Mouse (Mus musculus) lung, postnatal 0 days (tissue): ENCODE measurements around the gene Gpsm3. TPM values are rescaled to one million over a fixed set of nuclear protein-coding genes. Genes with fewer than 3 reads are reported as not detected.

Experiments used
- ATAC-seq: fragments of 200-750 bp; cut with Nextera tagmentation; 2 replicates; pipeline ENCODE4 v1.8.0; 2017; ENCODE audit warnings: moderate library complexity
- DNase-seq: peaks from one replicate; pipeline ENCODE4 v3.0.0-alpha.2; 2016; ENCODE audit warnings: low spot score
- H3K27ac ChIP-seq: fragments of 300-500 bp; sonication (generic); 2 replicates; pipeline ENCODE4 v1.5.1; 2014; ENCODE audit warnings: antibody characterized with exemption, mild to moderate bottlenecking, low read length, mixed read lengths
- H3K27me3 ChIP-seq: fragments of 300-500 bp; sonication (generic); replicated peaks from 2 replicates; pipeline ENCODE4 v1.6.1; 2014; ENCODE audit warnings: low read length, mixed read lengths; ENCODE audit not compliant: insufficient read depth
- H3K36me3 ChIP-seq: fragments of 300-500 bp; sonication (generic); 2 replicates; pipeline ENCODE4 v1.6.1; 2014; ENCODE audit warnings: low read length, mixed read lengths; ENCODE audit not compliant: insufficient read depth
- H3K4me1 ChIP-seq: fragments of 300-500 bp; sonication (generic); 2 replicates; pipeline ENCODE4 v1.6.1; 2014; ENCODE audit warnings: antibody characterized with exemption, low read depth, low read length, mixed read lengths; ENCODE audit not compliant: insufficient read depth
- H3K4me2 ChIP-seq: fragments of 300-500 bp; sonication (generic); replicated peaks from 2 replicates; pipeline ENCODE4 v1.6.1; 2014; ENCODE audit warnings: low read depth, mild to moderate bottlenecking, low read length, moderate library complexity, mixed read lengths
- H3K4me3 ChIP-seq: fragments of 300-500 bp; sonication (generic); 2 replicates; pipeline ENCODE4 v1.5.1; 2014; ENCODE audit warnings: low read depth, low read length
- H3K9ac ChIP-seq: fragments of 300-500 bp; sonication (generic); replicated peaks from 2 replicates; pipeline ENCODE4 v1.6.1; 2014; ENCODE audit warnings: low read depth, mild to moderate bottlenecking
- H3K9me3 ChIP-seq: fragments of 300-500 bp; sonication (generic); 2 replicates; pipeline ENCODE4 v1.6.1; 2016; ENCODE audit warnings: low read length, mixed read lengths
- CTCF ChIP-seq: IDR thresholded peaks from 2 replicates; pipeline ENCODE4 v1.5.1; 2016; ENCODE audit warnings: antibody characterized with exemption, mild to moderate bottlenecking
- EP300 ChIP-seq: IDR thresholded peaks from 2 replicates; pipeline ENCODE4 v1.6.1; 2016; ENCODE audit warnings: antibody characterized with exemption, mild to moderate bottlenecking, control low read depth
- WGBS: fragments of 180-500 bp; shearing (Covaris S2); extraction: QIAGEN DNeasy Blood & Tissue Kit; methylation state at CpG from one replicate; pipeline ENCODE4 v1.1.7; 2014; 5-methylcytosine and 5-hydroxymethylcytosine counted together
- polyA plus RNA-seq: library from polyadenylated mRNA; unstranded; fragments of >200 nt; fragmentation: Nextera tagmentation; extraction: Ambion mirVana; gene quantifications from 2 replicates; pipeline ENCODE4 v1.2.1, GENCODE M21; 2015

Gpsm3 gene
- polyA plus RNA-seq, 1 experiment from 2014 or later = 41.0 TPM

DNA sequence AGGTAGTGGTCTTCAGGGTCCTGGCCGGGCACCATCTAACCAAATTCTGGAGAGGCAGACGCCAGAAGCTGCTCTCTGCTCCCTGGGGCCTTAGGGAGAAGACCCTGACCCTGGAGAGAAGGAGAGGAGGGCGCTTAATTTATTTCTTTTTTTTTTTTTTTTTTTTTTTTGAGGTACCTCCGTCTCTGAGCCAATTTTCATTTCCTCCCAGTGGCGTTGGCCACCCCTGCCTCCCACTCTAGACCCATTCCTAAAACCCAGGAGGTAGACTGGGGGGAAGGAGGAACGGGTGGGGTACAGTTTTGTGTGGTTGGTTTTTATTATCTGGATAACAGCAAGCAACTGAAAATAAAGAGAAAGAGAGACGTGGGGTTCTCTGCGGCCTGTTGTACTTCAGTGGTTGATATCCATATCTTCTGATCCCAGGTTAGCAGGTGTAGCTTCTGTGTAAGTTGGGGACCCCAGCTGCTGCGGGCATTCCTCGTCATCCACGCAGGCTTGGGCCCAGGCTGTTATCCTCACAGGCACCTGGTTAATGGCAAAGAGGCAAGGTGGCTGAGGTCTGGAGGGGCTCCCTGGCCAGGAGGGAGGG is 23.5 kb downstream of the Gpsm3 start:
- Histone ChIP-seq H3K9me3 (no peaks in the 10 kb centered on the region), H3K36me3 (peaks cover 26% of the 10 kb centered on the region), H3K4me1 (0 out of 2 replicates have a peak, but pooled peaks cover 5% of the 10 kb centered on the region), H3K4me2 (no peak overlapping the region), H3K27me3 (no peaks in the 10 kb centered on the region), H3K27ac (no peak overlapping the region), H3K9ac (no peak overlapping the region), H3K4me3 (no peak overlapping the region)
- WGBS = 75% methylated on average over 11 of the region's 11 CpGs
- TF ChIP-seq EP300 (no peak), CTCF (no peak)
- DNase-seq (no peak), ATAC-seq (no peak)

DNA sequence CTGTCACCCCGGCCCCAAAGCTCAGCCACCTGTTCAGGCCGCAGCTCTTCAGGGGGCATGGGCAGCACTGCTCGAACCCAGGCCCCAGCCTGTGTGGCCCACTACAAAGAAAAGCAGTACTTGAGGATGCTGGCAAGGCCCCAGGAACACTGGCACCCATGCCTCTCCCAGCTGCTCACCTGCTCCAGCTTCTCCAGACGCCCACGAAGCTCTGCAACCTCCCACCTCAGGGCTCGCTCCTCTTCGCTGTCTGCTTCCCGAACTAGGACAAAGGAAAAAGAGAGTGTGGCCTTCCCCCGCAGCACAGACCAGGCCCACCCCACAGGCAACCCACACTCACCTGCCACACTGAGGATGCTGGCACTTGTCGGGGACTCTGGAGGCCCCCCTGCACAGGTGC is 24.2 kb downstream of the Gpsm3 start:
- Histone ChIP-seq H3K4me2 (no peak overlapping the region), H3K9ac (no peak overlapping the region), H3K4me1 (0 out of 2 replicates have a peak, but pooled peaks cover under 1% of the 10 kb centered on the region), H3K27me3 (no peaks in the 10 kb centered on the region), H3K4me3 (no peak overlapping the region), H3K36me3 (peaks cover 26% of the 10 kb centered on the region), H3K9me3 (no peaks in the 10 kb centered on the region), H3K27ac (no peak overlapping the region)
- DNase-seq (no peak), ATAC-seq (no peak)
- TF ChIP-seq EP300 (no peak), CTCF (no peak)
- WGBS = 89% methylated on average over 10 of the region's 10 CpGs

DNA sequence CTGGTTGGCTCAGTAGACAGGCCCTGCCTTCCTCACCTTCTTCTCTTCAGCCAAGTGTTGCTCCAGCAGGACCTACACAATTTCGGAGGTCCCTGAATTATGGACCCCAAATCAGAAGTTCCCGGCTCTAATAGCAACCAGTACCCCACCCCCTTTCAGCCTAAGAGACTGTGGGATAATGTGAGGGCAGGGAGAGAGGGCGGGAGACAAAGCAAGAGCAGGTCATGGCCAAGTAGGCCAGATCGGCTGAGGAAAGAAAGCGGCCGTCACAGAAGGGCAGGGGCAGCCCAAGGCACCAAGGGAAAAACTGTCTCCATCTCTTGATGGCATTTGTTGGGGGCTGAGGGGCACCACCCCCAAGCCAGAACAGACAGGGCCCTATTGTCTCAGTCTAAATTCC is 26.3 kb downstream of the Gpsm3 start, which contains the start of gene Egfl8:
Egfl8 (minus strand) TSS at position 101 of the 400 bp plus-strand sequence.
- H3K9me3 ChIP-seq = no peaks in the 10 kb centered on the region
- no peak within 1 kb of the TSS for H3K4me2 ChIP-seq
- no peaks in the 10 kb centered on the region for H3K4me1 ChIP-seq
- no peak for TF ChIP-seq CTCF
- TF ChIP-seq EP300 = no peak
- H3K27ac ChIP-seq = peak within 1 kb of the TSS; percentile 43; the same call in 1 of the 2 replicates
- WGBS = 74% methylated on average over 6 of the region's 6 CpGs
- ATAC-seq (no peak), DNase-seq (no peak)
- H3K9ac ChIP-seq = no peak within 1 kb of the TSS
- H3K27me3 ChIP-seq = no peaks in the 10 kb centered on the region
- H3K36me3 ChIP-seq = peaks cover 26% of the 10 kb centered on the region
- no peak within 1 kb of the TSS for H3K4me3 ChIP-seq

DNA sequence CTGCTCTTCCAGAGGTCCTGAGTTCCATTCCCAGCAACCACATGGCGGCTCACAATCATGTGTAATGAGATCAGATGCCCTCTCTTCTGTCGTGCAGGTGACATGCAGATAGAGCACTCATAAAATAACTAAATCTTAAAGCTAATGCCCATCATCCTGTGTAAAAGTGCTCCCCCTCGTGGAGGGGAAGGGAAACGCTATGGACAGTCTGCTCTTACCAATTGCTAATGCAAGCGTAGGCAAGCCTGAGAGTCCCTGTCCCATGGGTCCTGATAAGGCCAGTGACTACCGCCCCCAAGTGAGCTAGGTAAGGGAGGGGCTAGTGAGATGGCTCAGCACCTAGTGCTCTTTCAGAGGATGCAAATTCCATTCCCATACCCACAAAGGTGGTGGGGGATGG is 29.4 kb downstream of the Gpsm3 start:
- no peak overlapping the region for H3K4me2 ChIP-seq
- TF ChIP-seq EP300 (no peak), CTCF (peak; percentile 91)
- 11% methylated on average over 6 of the region's 6 CpGs for WGBS
- peak; percentile 53 for ATAC-seq
- no peaks in the 10 kb centered on the region for H3K4me1 ChIP-seq
- peak; percentile 76 for DNase-seq
- H3K36me3 ChIP-seq = peaks cover 7% of the 10 kb centered on the region; the same call in 1 of the 2 replicates
- H3K4me3 ChIP-seq = no peak overlapping the region
- H3K27me3 ChIP-seq = no peaks in the 10 kb centered on the region
- H3K9ac ChIP-seq = no peak overlapping the region
- no peak overlapping the region for H3K27ac ChIP-seq
- no peaks in the 10 kb centered on the region for H3K9me3 ChIP-seq

DNA sequence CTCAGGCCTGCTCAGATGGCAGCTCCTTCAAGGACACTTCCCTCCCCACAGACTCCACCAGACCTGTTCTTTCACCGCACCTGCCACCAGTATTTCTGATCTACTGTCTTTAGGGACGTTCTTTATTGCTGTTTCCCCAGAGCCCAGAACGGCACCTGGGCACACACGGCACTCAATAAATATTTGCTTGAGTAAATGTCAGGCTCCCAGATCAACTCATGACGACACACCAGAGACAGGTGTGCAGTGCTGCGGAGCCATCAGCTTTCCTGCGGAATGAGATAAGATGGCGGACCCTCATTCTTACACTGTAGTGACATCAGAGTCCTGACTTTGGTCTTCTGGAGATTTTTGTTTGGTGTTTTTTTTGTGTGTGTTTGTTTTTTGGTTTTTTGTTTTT is 31.4 kb downstream of the Gpsm3 start:
- no peak overlapping the region for H3K9ac ChIP-seq
- H3K9me3 ChIP-seq = no peaks in the 10 kb centered on the region
- no peaks in the 10 kb centered on the region for H3K27me3 ChIP-seq
- no peak overlapping the region for H3K27ac ChIP-seq
- no peak overlapping the region for H3K4me2 ChIP-seq
- WGBS = 67% methylated on average over 8 of the region's 8 CpGs
- DNase-seq (no peak), ATAC-seq (no peak)
- H3K4me1 ChIP-seq = no peaks in the 10 kb centered on the region
- H3K36me3 ChIP-seq = peaks cover 7% of the 10 kb centered on the region; the same call in 1 of the 2 replicates
- no peak overlapping the region for H3K4me3 ChIP-seq
- TF ChIP-seq CTCF = no peak
- no peak for TF ChIP-seq EP300

DNA sequence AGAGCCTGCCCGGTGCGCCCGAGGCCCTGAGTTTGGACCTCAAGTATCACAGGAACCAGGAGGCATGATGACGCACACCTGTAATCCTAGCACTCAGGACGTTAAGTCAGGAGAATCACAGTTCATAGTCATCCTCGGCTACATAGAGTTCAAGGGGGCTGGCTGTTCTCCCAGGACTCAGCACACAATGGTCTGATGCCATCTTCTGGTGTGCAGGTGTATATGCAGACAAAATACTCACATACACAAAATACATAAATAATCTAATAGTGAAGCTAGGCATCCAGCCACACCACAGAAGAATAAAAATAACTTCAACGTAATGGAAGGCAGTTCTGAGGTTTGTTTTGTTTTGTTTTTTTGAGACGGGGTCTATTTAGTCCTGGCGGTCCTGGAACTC is 33.6 kb downstream of the Gpsm3 start:
- H3K36me3 ChIP-seq = no peaks in the 10 kb centered on the region; the same call in 1 of the 2 replicates
- no peak for ATAC-seq
- H3K4me2 ChIP-seq = no peak overlapping the region
- H3K27me3 ChIP-seq = no peaks in the 10 kb centered on the region
- DNase-seq = no peak
- no peak overlapping the region for H3K4me3 ChIP-seq
- no peak for TF ChIP-seq EP300
- peak; percentile 49 for TF ChIP-seq CTCF
- no peaks in the 10 kb centered on the region for H3K9me3 ChIP-seq
- no peak overlapping the region for H3K9ac ChIP-seq
- H3K27ac ChIP-seq = no peak overlapping the region
- 80% methylated on average over 9 of the region's 9 CpGs for WGBS
- H3K4me1 ChIP-seq = peaks cover 11% of the 10 kb centered on the region; the same call in 1 of the 2 replicates
